27 mouse cellular contexts compared by ENCODE assay signal in the genomic region with DNA sequence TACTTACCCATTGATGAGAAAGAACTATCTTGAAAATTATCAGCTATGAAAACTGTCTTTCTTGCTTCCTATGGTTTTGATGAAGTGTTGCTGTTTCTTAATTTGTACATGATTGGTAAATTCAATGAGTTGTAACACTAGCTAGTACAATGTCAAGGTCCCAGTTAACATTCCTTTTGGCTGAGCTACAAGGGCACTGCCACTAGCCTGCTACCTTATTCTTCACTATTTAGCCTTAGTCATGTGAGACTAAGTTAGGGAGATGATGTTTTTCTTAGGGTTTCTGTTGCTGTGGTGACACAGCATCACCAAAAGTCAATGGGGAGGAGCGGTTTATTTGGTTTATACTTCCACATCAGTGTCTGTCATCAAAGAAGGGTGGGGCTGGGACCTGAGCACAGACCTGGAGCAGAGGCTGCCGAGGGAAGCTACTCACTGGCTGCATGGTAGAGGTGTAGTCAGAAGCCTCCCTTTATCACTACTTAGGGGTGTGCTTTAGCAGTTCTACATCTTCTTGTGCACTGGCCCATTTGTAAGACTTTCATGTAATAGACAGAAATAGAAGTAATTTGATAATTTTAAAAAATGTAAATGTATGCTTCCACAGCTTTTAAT.
A peak's percentile ranks its signal among the peaks of the same experiment; 100 is the strongest.
DNase-seq lines count a peak whose midpoint lies in the region; ATAC-seq lines count a peak whose summit lies in the region.
"Had no signal": no experiment of that assay in that cellular context is flagged by ENCODE, and none has a peak within 500 bp of the region (broad histone marks: within the 10 kb centered on the region; RNA-seq: fewer than 3 reads in every experiment).

No protein-coding gene starts in this region.

- peaks cover 40% of the 10 kb centered on the region for H3K4me1 ChIP-seq in liver, embryonic 16.5 days (ENCODE audit: control insufficient read depth, low read depth, low read length)
- no peaks in the 10 kb centered on the region for H3K4me1 ChIP-seq in forebrain, embryonic 15.5 days

- no peak overlapping the region for H3K4me2 ChIP-seq in liver, embryonic 16.5 days (ENCODE audit: low read depth, low read length)
- H3K4me2 ChIP-seq in forebrain, embryonic 15.5 days (replicated peaks), result no peak overlapping the region
- H3K4me2 ChIP-seq: embryonic facial prominence, embryonic 13.5 days; heart, embryonic 13.5 days; hindbrain, embryonic 14.5 days had no signal

- WGBS in liver, embryonic 16.5 days (ENCODE audit: insufficient replicate concordance), result 50% methylated on average over 2 of the region's 2 CpGs
- WGBS in forebrain, embryonic 15.5 days, result 91% methylated on average over 2 of the region's 2 CpGs

- no peak overlapping the region for H3K9ac ChIP-seq in liver, embryonic 16.5 days (ENCODE audit: low read depth, low read length)
- H3K9ac ChIP-seq in forebrain, embryonic 15.5 days (replicated peaks), result no peak overlapping the region
- H3K9ac ChIP-seq: embryonic facial prominence, embryonic 13.5 days; heart, embryonic 13.5 days; hindbrain, embryonic 14.5 days had no signal

- no peaks in the 10 kb centered on the region for H3K36me3 ChIP-seq in liver, embryonic 16.5 days (ENCODE audit: control insufficient read depth, insufficient read depth)
- H3K36me3 ChIP-seq in forebrain, embryonic 15.5 days, result no peaks in the 10 kb centered on the region

- DNase-seq in liver, result no peak
- no peak for DNase-seq in kidney, postnatal 25 days
- DNase-seq: adrenal gland, postnatal 10 days; cerebellum, adult 11-12 months; cerebellum, adult 8-10 months; cerebellum, postnatal 10 days; cerebellum, postnatal 36 days; embryo, embryonic 11 days; gastrocnemius, postnatal 10 days; gastrocnemius, postnatal 36 days; heart, adult 2 months; heart, postnatal 14 days; heart, postnatal 4 days had no signal

- no peak overlapping the region for H3K4me3 ChIP-seq in liver, embryonic 16.5 days (ENCODE audit: low read depth, low read length)
- no peak overlapping the region for H3K4me3 ChIP-seq in forebrain, embryonic 15.5 days
- H3K4me3 ChIP-seq: embryonic facial prominence, embryonic 10.5 days; embryonic facial prominence, embryonic 13.5 days; heart, adult 2 months; heart, embryonic 10.5 days; heart, embryonic 13.5 days had no signal

- H3K9me3 ChIP-seq in liver, embryonic 16.5 days (replicated peaks; ENCODE audit: control insufficient read depth, low read length), result no peaks in the 10 kb centered on the region
- H3K9me3 ChIP-seq in forebrain, embryonic 15.5 days, result no peaks in the 10 kb centered on the region
- H3K9me3 ChIP-seq: embryonic facial prominence, embryonic 10.5 days; embryonic facial prominence, embryonic 13.5 days; heart, embryonic 10.5 days; heart, embryonic 13.5 days had no signal

- H3K27ac ChIP-seq in liver, embryonic 16.5 days (ENCODE audit: low read length), result 0 out of 2 replicates have a peak overlapping the region, but pooled peaks have one; percentile 36
- no peak overlapping the region for H3K27ac ChIP-seq in forebrain, embryonic 15.5 days (replicated peaks)
- H3K27ac ChIP-seq: embryonic facial prominence, embryonic 10.5 days; embryonic facial prominence, embryonic 13.5 days; heart, adult 2 months; heart, embryonic 10.5 days; heart, embryonic 13.5 days; hindbrain, embryonic 14.5 days; hindbrain, postnatal 0 days had no signal

- no peaks in the 10 kb centered on the region for H3K27me3 ChIP-seq in liver, embryonic 16.5 days (ENCODE audit: control insufficient read depth, insufficient read depth, low read depth, low read length)
- H3K27me3 ChIP-seq in forebrain, embryonic 15.5 days, result no peaks in the 10 kb centered on the region
- H3K27me3 ChIP-seq: embryonic facial prominence, embryonic 13.5 days; heart, embryonic 13.5 days had no signal

- ATAC-seq in liver, embryonic 16.5 days (ENCODE audit: low read depth), result peak; percentile 51
- ATAC-seq in erythroblast, adult 5-6 weeks (replicated peaks; ENCODE audit: low FRiP score, poor library complexity, severe bottlenecking), result peak; percentile 46
- ATAC-seq in megakaryocyte-erythroid progenitor cell, adult 5-6 weeks (replicated peaks; ENCODE audit: low FRiP score, low TSS enrichment, poor library complexity, severe bottlenecking), result peak; percentile 43
- ATAC-seq in forebrain, embryonic 15.5 days (replicated peaks), result no peak
- ATAC-seq: activated CD4-positive, CD25-positive, alpha-beta regulatory T cell, adult 4 months; CD4-positive, CD25-positive, alpha-beta regulatory T cell, adult 4 months; forebrain, embryonic 14.5 days; hindbrain, postnatal 0 days; inflammation-experienced regulatory T-cells, adult 6 months had no signal
